Mouse (Mus musculus) central nervous system, embryonic 14 days (tissue): ENCODE data around the gene Rgs13. TPM values are rescaled to one million over a fixed set of nuclear protein-coding genes. Genes with fewer than 3 reads are reported as not detected.

Experiments
- polyA plus RNA-seq: library from polyadenylated mRNA; depleted of rRNA; stranded (reverse); fragments of >200 nt; gene quantifications from 2 replicates; pipeline ENCODE4 v1.2.3, GENCODE M21; 2012; rRNA removed

Rgs13 gene
- 0.43 and 0.84 TPM in 2 replicates for polyA plus RNA-seq

DNA sequence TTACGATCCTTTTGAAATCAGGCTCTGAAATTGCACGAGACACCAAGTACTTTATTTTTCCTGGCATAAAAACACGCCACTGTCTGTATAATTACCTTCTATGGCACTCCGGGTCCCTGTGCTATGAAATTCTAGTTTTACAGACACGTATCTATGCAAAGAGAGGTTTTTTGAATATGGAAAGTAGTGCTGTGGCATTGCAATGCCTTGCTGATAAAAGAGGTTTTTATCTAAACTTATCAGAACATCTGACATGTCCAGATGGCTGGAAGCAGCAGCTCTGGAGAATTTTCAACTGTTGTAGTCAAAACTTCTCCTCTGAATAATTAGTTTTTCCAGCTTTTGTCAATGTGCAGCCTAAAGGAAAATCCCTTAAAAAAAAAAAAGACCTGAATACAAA lies at the start of gene Rgs13:
TSS of gene Rgs13 (minus strand) at position 207 of the 400 bp plus-strand sequence.

Other genes with a start within 250 kb of the Rgs13 start
- 49.1 and 52.6 TPM in 2 replicates for gene Rgs2, start 173.2 kb downstream of the Rgs13 start, polyA plus RNA-seq
- gene Rgs1, start 71.9 kb upstream of the Rgs13 start, polyA plus RNA-seq, result 0.38 and 0.54 TPM in 2 replicates